Mouse (Mus musculus): ENCODE results near the gene Nav2. TPM values are rescaled to one million over a fixed set of nuclear protein-coding genes. Genes with fewer than 3 reads are reported as not detected.

Nav2 gene
- total and polyA plus RNA-seq, 3 experiments: 20.4 to 49.9 (median 34.4) TPM

DNA sequence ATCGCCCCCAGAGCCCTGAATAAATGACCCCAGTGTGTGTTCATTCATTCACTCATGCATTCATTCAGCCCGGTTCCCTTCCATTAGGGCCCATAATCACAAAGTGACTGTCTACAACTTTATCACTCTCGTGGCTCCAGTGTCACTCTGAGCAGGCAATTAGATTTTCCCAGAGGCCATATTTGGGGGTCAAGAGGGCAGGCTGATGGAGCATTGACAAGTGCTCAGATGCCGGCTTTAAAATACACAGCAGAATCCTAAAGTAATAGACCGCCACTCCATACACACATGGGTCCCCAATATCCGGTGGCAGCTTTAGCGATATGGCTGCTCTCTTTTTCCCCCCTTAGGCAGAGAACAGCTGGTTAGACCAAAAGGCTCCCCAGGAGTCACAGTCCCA is 74.1 kb downstream of the Nav2 start:
- 90% methylated on average over 7 of the region's 7 CpGs for WGBS

DNA sequence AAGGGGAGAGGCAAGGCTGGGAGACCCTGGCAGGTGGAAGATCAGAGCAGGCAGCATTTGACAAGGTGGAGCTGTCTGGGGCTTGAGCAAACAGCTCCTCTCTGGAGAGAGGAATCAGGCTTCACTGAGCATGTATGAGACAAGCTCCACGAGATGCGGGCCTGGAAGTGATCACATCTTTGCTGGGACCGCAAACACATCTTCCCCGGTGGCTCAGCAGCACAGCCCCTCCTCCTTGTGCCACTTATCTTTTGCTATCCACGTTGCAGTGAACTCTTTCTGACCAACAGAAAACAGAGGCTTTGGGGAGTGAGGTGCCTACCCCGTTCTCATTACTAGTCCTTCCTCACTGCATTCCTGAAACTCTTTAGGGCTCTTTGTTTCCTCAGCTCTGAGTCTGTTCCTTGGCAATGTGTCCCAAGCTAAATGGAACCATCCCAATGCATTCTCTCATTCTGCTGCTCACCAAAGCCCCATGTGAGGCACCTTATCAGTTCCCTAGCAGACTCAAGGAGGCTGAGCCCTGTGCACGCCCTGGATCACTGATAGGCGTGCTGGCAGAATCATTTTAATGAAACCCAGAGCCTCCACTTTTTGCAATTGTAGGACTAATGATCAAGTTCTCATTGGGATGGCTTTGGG is 83.5 kb downstream of the Nav2 start:
- Histone ChIP-seq H3K27me3 (ENCODE audit: control insufficient read depth, insufficient read depth, low read length) (no peaks in the 10 kb centered on the region), H3K4me3 (no peak overlapping the region), H3K36me3 (ENCODE audit: control insufficient read depth, insufficient read depth, low read length) (no peaks in the 10 kb centered on the region), H3K27ac (no peak overlapping the region), H3K4me1 (ENCODE audit: control insufficient read depth, insufficient read depth, low read length) (no peaks in the 10 kb centered on the region), H3K79me2 (replicated peaks; ENCODE audit: control insufficient read depth, insufficient read depth, low read length) (no peaks in the 10 kb centered on the region), H3K9ac (ENCODE audit: low read depth, low read length) (no peak overlapping the region)
- 33% methylated on average over 8 of the region's 8 CpGs for WGBS
- no peak for TF ChIP-seq CTCF (IDR thresholded peaks at IDR 0.05)
- no peak for DNase-seq
- intact Hi-C loops (cut with DNase I): no loop called here

More for the DNA sequence above, 74.1 kb downstream of the Nav2 start:
- intact Hi-C loops (cut with DNase I): no loop called here
- H3K4me1 ChIP-seq (ENCODE audit: control insufficient read depth, insufficient read depth, low read length): no peaks in the 10 kb centered on the region
- H3K36me3 ChIP-seq (ENCODE audit: control insufficient read depth, insufficient read depth, low read length): no peaks in the 10 kb centered on the region
- H3K27me3 ChIP-seq (ENCODE audit: control insufficient read depth, insufficient read depth, low read length): no peaks in the 10 kb centered on the region
- H3K4me3 ChIP-seq: no peak overlapping the region
- DNase-seq: no peak
- no peaks in the 10 kb centered on the region for H3K79me2 ChIP-seq (replicated peaks; ENCODE audit: control insufficient read depth, insufficient read depth, low read length)
- TF ChIP-seq EP300 (IDR thresholded peaks at IDR 0.05; ENCODE audit: insufficient read depth, low read depth, low read length) (no peak), CTCF (IDR thresholded peaks at IDR 0.05) (no peak), POLR2A (IDR thresholded peaks at IDR 0.05; ENCODE audit: insufficient read depth, low read depth, low read length) (no peak)
- H3K9ac ChIP-seq (ENCODE audit: low read depth, low read length): no peak overlapping the region
- no peak overlapping the region for H3K27ac ChIP-seq

GRCm38 (mm10) chr7:48995171-48995570 is 86.7 kb downstream of the Nav2 start:
- TF ChIP-seq EP300 (IDR thresholded peaks at IDR 0.05; ENCODE audit: insufficient read depth, low read depth, low read length): no peak
- no peak for TF ChIP-seq POLR2A (IDR thresholded peaks at IDR 0.05; ENCODE audit: insufficient read depth, low read depth, low read length)
- TF ChIP-seq CTCF (IDR thresholded peaks at IDR 0.05): no peak
- H3K4me3 ChIP-seq: no peak overlapping the region
- no peaks in the 10 kb centered on the region for H3K79me2 ChIP-seq (replicated peaks; ENCODE audit: control insufficient read depth, insufficient read depth, low read length)
- H3K36me3 ChIP-seq (ENCODE audit: control insufficient read depth, insufficient read depth, low read length): no peaks in the 10 kb centered on the region
- no peaks in the 10 kb centered on the region for H3K4me1 ChIP-seq (ENCODE audit: control insufficient read depth, insufficient read depth, low read length)
- intact Hi-C loops (cut with DNase I): no loop called here
- 46% methylated on average over 13 of the region's 13 CpGs for WGBS
- no peak overlapping the region for H3K27ac ChIP-seq
- H3K9ac ChIP-seq (ENCODE audit: low read depth, low read length): no peak overlapping the region
- no peaks in the 10 kb centered on the region for H3K27me3 ChIP-seq (ENCODE audit: control insufficient read depth, insufficient read depth, low read length)
- no peak for DNase-seq

GRCm38 (mm10) chr7:48995701-48996100 is 87.2 kb downstream of the Nav2 start:
- TF ChIP-seq EP300 (IDR thresholded peaks at IDR 0.05; ENCODE audit: insufficient read depth, low read depth, low read length) (no peak), POLR2A (IDR thresholded peaks at IDR 0.05; ENCODE audit: insufficient read depth, low read depth, low read length) (no peak)
- Histone ChIP-seq H3K36me3 (ENCODE audit: control insufficient read depth, insufficient read depth, low read length) (no peaks in the 10 kb centered on the region), H3K4me1 (ENCODE audit: control insufficient read depth, insufficient read depth, low read length) (no peaks in the 10 kb centered on the region; the same call in 1 of the 2 replicates), H3K79me2 (replicated peaks; ENCODE audit: control insufficient read depth, insufficient read depth, low read length) (no peaks in the 10 kb centered on the region), H3K27me3 (ENCODE audit: control insufficient read depth, insufficient read depth, low read length) (no peaks in the 10 kb centered on the region), H3K27ac (no peak overlapping the region), H3K4me3 (no peak overlapping the region), H3K9ac (ENCODE audit: low read depth, low read length) (no peak overlapping the region)
- intact Hi-C loops (cut with DNase I): no loop called here
- no peak for DNase-seq
- WGBS: 85% methylated on average over 8 of the region's 8 CpGs

DNA sequence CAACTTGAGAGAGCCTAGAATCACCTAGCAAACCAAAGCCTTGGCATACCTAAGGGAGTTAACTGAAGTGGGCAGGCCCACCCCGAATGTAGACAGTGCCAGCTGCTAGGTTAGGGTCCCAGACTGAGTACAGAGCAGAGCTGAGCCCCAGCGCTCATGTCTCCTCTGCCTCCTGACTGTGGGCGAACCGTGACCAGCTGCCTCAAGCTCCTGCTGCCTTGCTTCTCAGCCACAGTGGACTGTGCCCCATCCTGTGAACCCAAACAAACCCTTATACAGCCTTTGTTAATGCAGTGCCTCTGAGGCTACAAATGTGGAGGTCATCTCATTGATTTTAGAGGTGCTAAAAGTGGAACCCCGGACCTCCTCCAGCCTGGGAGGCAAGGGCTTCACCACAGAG is 88.3 kb downstream of the Nav2 start:
- no peak overlapping the region for H3K27ac ChIP-seq
- 78% methylated on average over 5 of the region's 5 CpGs for WGBS
- intact Hi-C loops (cut with DNase I): no loop called here
- TF ChIP-seq CTCF (IDR thresholded peaks at IDR 0.05): no peak
- no peak for TF ChIP-seq EP300 (IDR thresholded peaks at IDR 0.05; ENCODE audit: insufficient read depth, low read depth, low read length)
- no peak for TF ChIP-seq POLR2A (IDR thresholded peaks at IDR 0.05; ENCODE audit: insufficient read depth, low read depth, low read length)
- H3K4me1 ChIP-seq (ENCODE audit: control insufficient read depth, insufficient read depth, low read length): peaks cover 1% of the 10 kb centered on the region; the same call in 1 of the 2 replicates
- H3K36me3 ChIP-seq (ENCODE audit: control insufficient read depth, insufficient read depth, low read length): no peaks in the 10 kb centered on the region
- no peaks in the 10 kb centered on the region for H3K27me3 ChIP-seq (ENCODE audit: control insufficient read depth, insufficient read depth, low read length)
- no peak overlapping the region for H3K4me3 ChIP-seq
- H3K79me2 ChIP-seq (replicated peaks; ENCODE audit: control insufficient read depth, insufficient read depth, low read length): no peaks in the 10 kb centered on the region
- no peak overlapping the region for H3K9ac ChIP-seq (ENCODE audit: low read depth, low read length)
- no peak for DNase-seq

- H3K4me1 ChIP-seq (ENCODE audit: control insufficient read depth, insufficient read depth, low read length): peaks cover 1% of the 10 kb centered on the region; the same call in 1 of the 2 replicates
- WGBS: 71% methylated on average over 8 of the region's 8 CpGs
- H3K27me3 ChIP-seq (ENCODE audit: control insufficient read depth, insufficient read depth, low read length): no peaks in the 10 kb centered on the region
- H3K9ac ChIP-seq (ENCODE audit: low read depth, low read length): no peak overlapping the region
- H3K4me3 ChIP-seq: no peak overlapping the region
- no peaks in the 10 kb centered on the region for H3K36me3 ChIP-seq (ENCODE audit: control insufficient read depth, insufficient read depth, low read length)
- no peak for DNase-seq
- H3K79me2 ChIP-seq (replicated peaks; ENCODE audit: control insufficient read depth, insufficient read depth, low read length): no peaks in the 10 kb centered on the region
- intact Hi-C loops (cut with DNase I): no loop called here
- no peak for TF ChIP-seq POLR2A (IDR thresholded peaks at IDR 0.05; ENCODE audit: insufficient read depth, low read depth, low read length)
- TF ChIP-seq CTCF (IDR thresholded peaks at IDR 0.05): no peak
- TF ChIP-seq EP300 (IDR thresholded peaks at IDR 0.05; ENCODE audit: insufficient read depth, low read depth, low read length): no peak
- no peak overlapping the region for H3K27ac ChIP-seq
These were observed 89.6 kb downstream of the Nav2 start for GRCm38 (mm10) chr7:48998097-48998496.

All from heart, adult 2 months (tissue).